Mouse (Mus musculus): ENCODE data around the gene Ndfip2. TPM values are rescaled to one million over a fixed set of nuclear protein-coding genes. Genes with fewer than 3 reads are reported as not detected.
A peak's percentile ranks its signal among the peaks of the same experiment; 100 is the strongest.

Ndfip2 gene
- polyA plus RNA-seq, 1 experiment from 2014 or later, result 78.6 TPM

DNA sequence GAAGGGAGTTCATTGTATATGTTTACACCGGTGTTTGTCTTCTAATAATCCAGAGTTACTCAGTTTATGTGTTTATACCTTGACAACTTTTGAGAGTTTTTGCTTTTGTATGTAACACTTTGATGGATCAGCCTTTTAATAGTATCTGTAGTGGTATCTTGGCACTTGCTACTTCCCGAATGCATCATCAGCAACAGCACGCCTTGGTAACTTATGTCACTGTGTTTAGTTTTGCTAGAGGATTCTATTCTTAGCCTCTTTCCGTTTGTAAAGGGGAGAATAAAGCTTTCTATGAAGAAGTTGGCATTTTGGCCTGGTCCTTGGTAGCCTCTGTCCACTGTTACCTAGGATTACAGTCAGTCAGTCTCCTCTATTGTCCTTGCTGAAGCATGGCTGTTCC, 14.2 kb downstream of the Ndfip2 start:
- Histone ChIP-seq H3K4me3 (replicated peaks; ENCODE audit: low read length) (no peak overlapping the region), H3K9ac (replicated peaks; ENCODE audit: low read depth, low read length) (no peak overlapping the region), H3K27ac (ENCODE audit: low read length) (no peak overlapping the region), H3K27me3 (replicated peaks; ENCODE audit: control insufficient read depth, insufficient read depth, low read length) (no peaks in the 10 kb centered on the region), H3K4me2 (ENCODE audit: low read length) (no peak overlapping the region), H3K4me1 (replicated peaks; ENCODE audit: control insufficient read depth, insufficient read depth, low read length) (no peaks in the 10 kb centered on the region), H3K36me3 (ENCODE audit: control insufficient read depth, insufficient read depth) (no peaks in the 10 kb centered on the region), H3K9me3 (ENCODE audit: control insufficient read depth, low read length) (no peaks in the 10 kb centered on the region)
- 78% methylated on average over 4 of the region's 4 CpGs for WGBS
- ATAC-seq, result no peak

DNA sequence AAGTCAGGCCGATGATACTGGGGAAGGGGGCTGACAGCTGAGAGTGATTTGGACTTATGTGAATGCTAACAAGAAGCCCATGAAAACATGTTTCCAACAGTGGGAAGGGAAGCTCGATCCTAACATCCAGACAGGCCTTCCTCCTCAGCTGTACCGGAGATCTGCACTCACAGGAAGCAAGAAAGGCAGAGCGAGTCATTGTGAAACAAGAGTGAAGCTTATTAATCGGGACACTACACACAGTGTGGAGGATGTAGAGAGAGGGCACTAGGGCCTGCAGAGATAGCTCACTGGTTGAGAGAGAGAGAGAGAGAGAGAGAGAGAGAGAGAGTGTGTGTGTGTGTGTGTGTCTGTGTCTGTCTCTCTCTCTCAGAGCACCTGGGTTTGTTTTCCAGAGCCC, 16.8 kb downstream of the Ndfip2 start:
- no peak for ATAC-seq
- Histone ChIP-seq H3K4me2 (ENCODE audit: low read length) (no peak overlapping the region), H3K9ac (replicated peaks; ENCODE audit: low read depth, low read length) (no peak overlapping the region), H3K4me1 (replicated peaks; ENCODE audit: control insufficient read depth, insufficient read depth, low read length) (no peaks in the 10 kb centered on the region), H3K27me3 (replicated peaks; ENCODE audit: control insufficient read depth, insufficient read depth, low read length) (no peaks in the 10 kb centered on the region), H3K9me3 (ENCODE audit: control insufficient read depth, low read length) (no peaks in the 10 kb centered on the region), H3K27ac (ENCODE audit: low read length) (no peak overlapping the region), H3K36me3 (ENCODE audit: control insufficient read depth, insufficient read depth) (no peaks in the 10 kb centered on the region), H3K4me3 (replicated peaks; ENCODE audit: low read length) (no peak overlapping the region)
- 76% methylated on average over 5 of the region's 5 CpGs for WGBS

DNA sequence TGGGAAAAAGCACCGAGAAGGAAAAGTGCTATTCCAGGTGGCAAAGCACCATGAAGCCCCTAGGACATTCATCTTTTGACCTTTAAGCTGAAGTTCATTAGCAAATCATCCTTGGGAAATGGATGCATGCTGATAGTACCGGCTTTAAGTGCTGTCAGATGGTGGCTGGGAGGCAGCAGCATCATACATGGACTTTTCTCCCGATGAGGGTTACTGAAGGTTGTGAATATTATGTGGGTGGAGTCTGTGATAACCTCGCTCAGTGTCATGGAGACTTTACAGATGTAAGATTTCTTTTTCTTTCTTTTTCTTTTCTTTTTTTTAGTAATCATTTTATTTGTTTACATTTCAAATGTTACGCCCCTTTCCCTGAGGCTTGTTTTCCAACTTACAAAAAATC, 18.9 kb downstream of the Ndfip2 start:
- no peaks in the 10 kb centered on the region for H3K36me3 ChIP-seq (ENCODE audit: control insufficient read depth, insufficient read depth)
- ATAC-seq, result no peak
- no peak overlapping the region for H3K4me2 ChIP-seq (ENCODE audit: low read length)
- H3K4me3 ChIP-seq (replicated peaks; ENCODE audit: low read length), result no peak overlapping the region
- no peaks in the 10 kb centered on the region for H3K4me1 ChIP-seq (replicated peaks; ENCODE audit: control insufficient read depth, insufficient read depth, low read length)
- WGBS, result 85% methylated on average over 5 of the region's 5 CpGs
- H3K9ac ChIP-seq (replicated peaks; ENCODE audit: low read depth, low read length), result no peak overlapping the region
- no peaks in the 10 kb centered on the region for H3K9me3 ChIP-seq (ENCODE audit: control insufficient read depth, low read length)
- no peak overlapping the region for H3K27ac ChIP-seq (ENCODE audit: low read length)
- no peaks in the 10 kb centered on the region for H3K27me3 ChIP-seq (replicated peaks; ENCODE audit: control insufficient read depth, insufficient read depth, low read length)

DNA sequence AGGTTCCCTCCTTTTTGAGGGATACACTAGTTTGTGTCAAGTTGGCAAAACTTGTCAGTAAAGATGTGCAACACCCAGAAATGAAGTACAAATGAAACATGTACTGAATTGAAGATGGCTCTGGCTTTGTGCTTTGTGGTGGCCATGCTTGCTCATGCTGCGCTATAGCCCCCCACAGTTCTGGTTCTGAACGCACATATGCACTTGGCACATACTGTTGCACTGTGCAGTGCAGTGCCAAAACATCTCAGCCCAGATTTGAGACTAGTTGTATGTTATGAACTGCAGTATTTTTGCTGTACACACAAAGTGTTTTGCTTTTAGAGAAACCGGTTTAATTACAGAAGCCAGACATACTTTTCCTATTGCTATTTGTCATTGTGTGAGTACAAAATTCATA, 25.7 kb downstream of the Ndfip2 start:
- 80% methylated on average over 3 of the region's 3 CpGs for WGBS
- Histone ChIP-seq H3K27ac (ENCODE audit: low read length) (no peak overlapping the region), H3K4me3 (replicated peaks; ENCODE audit: low read length) (no peak overlapping the region), H3K4me1 (replicated peaks; ENCODE audit: control insufficient read depth, insufficient read depth, low read length) (no peaks in the 10 kb centered on the region), H3K9ac (replicated peaks; ENCODE audit: low read depth, low read length) (no peak overlapping the region), H3K4me2 (ENCODE audit: low read length) (no peak overlapping the region), H3K9me3 (ENCODE audit: control insufficient read depth, low read length) (no peaks in the 10 kb centered on the region), H3K36me3 (ENCODE audit: control insufficient read depth, insufficient read depth) (no peaks in the 10 kb centered on the region), H3K27me3 (replicated peaks; ENCODE audit: control insufficient read depth, insufficient read depth, low read length) (no peaks in the 10 kb centered on the region)
- 0 out of 2 replicates have a peak, but pooled peaks have one; percentile 54 for ATAC-seq

DNA sequence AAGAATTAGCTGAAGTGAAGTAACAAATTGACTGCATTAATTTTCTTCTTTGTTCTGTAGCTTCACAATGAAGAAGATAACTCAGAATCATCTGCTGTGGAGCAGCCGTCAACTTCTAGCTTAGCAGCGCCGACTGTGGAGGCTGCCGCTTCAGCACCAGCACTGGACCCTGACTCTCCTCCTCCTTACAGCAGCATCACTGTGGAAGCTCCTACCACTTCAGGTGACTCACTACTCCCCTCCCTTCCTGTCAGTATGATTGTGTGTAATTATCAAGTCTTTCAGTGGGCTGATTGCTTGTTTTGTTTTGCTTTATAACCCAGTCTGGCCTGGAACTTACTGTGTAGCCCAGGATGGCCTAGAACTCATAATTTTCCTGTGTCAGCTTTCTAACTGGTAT, 29.2 kb downstream of the Ndfip2 start:
- Histone ChIP-seq H3K4me3 (replicated peaks; ENCODE audit: low read length) (no peak overlapping the region), H3K36me3 (ENCODE audit: control insufficient read depth, insufficient read depth) (no peaks in the 10 kb centered on the region), H3K27me3 (replicated peaks; ENCODE audit: control insufficient read depth, insufficient read depth, low read length) (no peaks in the 10 kb centered on the region), H3K4me1 (replicated peaks; ENCODE audit: control insufficient read depth, insufficient read depth, low read length) (no peaks in the 10 kb centered on the region), H3K9ac (replicated peaks; ENCODE audit: low read depth, low read length) (no peak overlapping the region), H3K4me2 (ENCODE audit: low read length) (no peak overlapping the region), H3K27ac (ENCODE audit: low read length) (no peak overlapping the region), H3K9me3 (ENCODE audit: control insufficient read depth, low read length) (no peaks in the 10 kb centered on the region)
- 92% methylated on average over 4 of the region's 4 CpGs for WGBS
- ATAC-seq, result no peak

DNA sequence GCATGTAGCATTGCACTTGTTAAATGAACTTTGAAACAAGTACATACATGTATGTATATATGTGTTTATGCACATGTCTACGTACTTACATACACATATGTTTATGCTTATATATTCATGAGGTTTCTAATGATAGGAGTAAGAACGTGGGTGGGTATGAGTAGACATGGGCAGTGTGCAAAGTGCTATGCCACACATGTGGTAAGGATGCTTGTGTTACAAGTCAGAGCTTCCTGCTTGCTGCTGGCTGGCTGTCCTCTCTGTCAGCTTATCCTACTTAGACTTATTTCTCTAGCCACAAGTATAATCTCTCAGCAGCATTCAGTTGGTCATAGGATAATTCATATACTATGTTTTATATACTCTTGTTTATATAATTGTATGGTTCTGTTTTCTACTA, 29.6 kb downstream of the Ndfip2 start:
- Histone ChIP-seq H3K9ac (replicated peaks; ENCODE audit: low read depth, low read length) (no peak overlapping the region), H3K4me3 (replicated peaks; ENCODE audit: low read length) (no peak overlapping the region), H3K4me2 (ENCODE audit: low read length) (no peak overlapping the region), H3K9me3 (ENCODE audit: control insufficient read depth, low read length) (no peaks in the 10 kb centered on the region), H3K36me3 (ENCODE audit: control insufficient read depth, insufficient read depth) (no peaks in the 10 kb centered on the region), H3K27ac (ENCODE audit: low read length) (no peak overlapping the region), H3K27me3 (replicated peaks; ENCODE audit: control insufficient read depth, insufficient read depth, low read length) (no peaks in the 10 kb centered on the region), H3K4me1 (replicated peaks; ENCODE audit: control insufficient read depth, insufficient read depth, low read length) (no peaks in the 10 kb centered on the region)
- ATAC-seq, result no peak
- 94% methylated on average over 2 of the region's 2 CpGs for WGBS

DNA sequence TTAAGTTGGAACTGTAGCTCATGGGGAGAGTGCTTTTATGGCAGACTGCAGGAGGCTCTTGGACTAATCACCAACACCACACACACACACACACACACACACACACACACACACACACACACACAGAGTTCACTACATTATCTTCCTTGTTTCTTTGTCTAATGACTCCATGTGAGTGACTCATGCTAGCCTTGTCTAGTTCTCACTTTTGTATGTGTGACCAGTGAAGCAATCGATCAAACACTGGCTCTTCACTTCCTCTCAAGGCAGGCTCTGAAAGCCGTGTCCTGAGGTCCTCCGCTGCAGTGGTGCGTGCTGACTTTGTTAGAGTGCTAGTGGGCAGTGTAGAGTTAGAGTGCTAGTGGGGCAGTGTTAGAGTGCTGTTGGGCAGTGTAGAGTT, 30.2 kb downstream of the Ndfip2 start:
- no peaks in the 10 kb centered on the region for H3K4me1 ChIP-seq (replicated peaks; ENCODE audit: control insufficient read depth, insufficient read depth, low read length)
- no peaks in the 10 kb centered on the region for H3K36me3 ChIP-seq (ENCODE audit: control insufficient read depth, insufficient read depth)
- WGBS, result 96% methylated on average over 4 of the region's 4 CpGs
- H3K4me2 ChIP-seq (ENCODE audit: low read length), result no peak overlapping the region
- H3K9ac ChIP-seq (replicated peaks; ENCODE audit: low read depth, low read length), result no peak overlapping the region
- ATAC-seq, result no peak
- no peaks in the 10 kb centered on the region for H3K9me3 ChIP-seq (ENCODE audit: control insufficient read depth, low read length)
- H3K27ac ChIP-seq (ENCODE audit: low read length), result no peak overlapping the region
- no peaks in the 10 kb centered on the region for H3K27me3 ChIP-seq (replicated peaks; ENCODE audit: control insufficient read depth, insufficient read depth, low read length)
- no peak overlapping the region for H3K4me3 ChIP-seq (replicated peaks; ENCODE audit: low read length)

DNA sequence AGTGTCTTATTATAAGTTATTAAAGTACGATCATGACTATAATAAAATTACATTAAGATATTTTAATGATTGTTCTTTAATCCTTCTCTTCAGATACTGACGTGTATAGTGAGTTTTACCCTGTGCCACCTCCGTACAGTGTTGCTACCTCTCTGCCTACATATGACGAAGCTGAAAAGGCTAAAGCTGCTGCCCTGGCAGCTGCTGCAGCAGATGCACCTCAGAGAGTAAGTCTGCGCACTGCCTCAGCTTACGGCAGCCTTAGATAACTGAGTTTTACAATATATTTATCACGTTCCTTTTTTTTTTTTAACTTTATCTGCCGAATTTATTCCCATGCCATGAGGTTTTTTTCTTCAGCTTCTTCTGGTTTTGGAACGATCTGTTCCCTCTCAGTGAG, 33.8 kb downstream of the Ndfip2 start:
- Histone ChIP-seq H3K9me3 (ENCODE audit: control insufficient read depth, low read length) (no peaks in the 10 kb centered on the region), H3K9ac (replicated peaks; ENCODE audit: low read depth, low read length) (no peak overlapping the region), H3K27ac (ENCODE audit: low read length) (no peak overlapping the region)

DNA sequence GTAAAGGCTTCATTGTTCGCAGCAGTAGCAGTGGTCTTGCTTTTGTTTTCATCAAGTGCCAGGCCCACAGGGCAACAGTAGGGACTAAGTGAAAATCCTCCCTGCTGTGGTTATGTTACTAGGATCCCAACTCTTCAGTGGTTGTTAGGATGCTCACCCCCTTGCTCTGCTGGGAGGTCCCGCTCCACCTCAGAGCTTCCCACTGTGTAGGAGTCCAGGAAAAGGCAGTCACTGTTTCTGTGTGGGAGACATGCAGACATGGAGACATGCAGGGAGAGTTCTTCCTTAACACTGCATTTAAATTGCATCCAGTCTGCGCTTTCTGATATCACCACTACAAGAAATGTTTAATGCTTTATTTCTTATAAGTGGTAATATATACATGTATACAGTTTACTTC, 35.4 kb downstream of the Ndfip2 start:
- no peaks in the 10 kb centered on the region for H3K36me3 ChIP-seq (ENCODE audit: control insufficient read depth, insufficient read depth)
- WGBS, result 87% methylated on average over 3 of the region's 3 CpGs
- H3K4me1 ChIP-seq (replicated peaks; ENCODE audit: control insufficient read depth, insufficient read depth, low read length), result no peaks in the 10 kb centered on the region
- no peak overlapping the region for H3K9ac ChIP-seq (replicated peaks; ENCODE audit: low read depth, low read length)
- H3K9me3 ChIP-seq (ENCODE audit: control insufficient read depth, low read length), result no peaks in the 10 kb centered on the region
- no peak overlapping the region for H3K4me3 ChIP-seq (replicated peaks; ENCODE audit: low read length)
- H3K27me3 ChIP-seq (replicated peaks; ENCODE audit: control insufficient read depth, insufficient read depth, low read length), result no peaks in the 10 kb centered on the region
- no peak overlapping the region for H3K27ac ChIP-seq (ENCODE audit: low read length)
- H3K4me2 ChIP-seq (ENCODE audit: low read length), result no peak overlapping the region
- ATAC-seq, result no peak

More for the DNA sequence above, 33.8 kb downstream of the Ndfip2 start:
- Histone ChIP-seq H3K4me1 (replicated peaks; ENCODE audit: control insufficient read depth, insufficient read depth, low read length) (no peaks in the 10 kb centered on the region), H3K4me2 (ENCODE audit: low read length) (no peak overlapping the region), H3K4me3 (replicated peaks; ENCODE audit: low read length) (no peak overlapping the region), H3K27me3 (replicated peaks; ENCODE audit: control insufficient read depth, insufficient read depth, low read length) (no peaks in the 10 kb centered on the region), H3K36me3 (ENCODE audit: control insufficient read depth, insufficient read depth) (no peaks in the 10 kb centered on the region)
- no peak for ATAC-seq
- 90% methylated on average over 9 of the region's 9 CpGs for WGBS

DNA sequence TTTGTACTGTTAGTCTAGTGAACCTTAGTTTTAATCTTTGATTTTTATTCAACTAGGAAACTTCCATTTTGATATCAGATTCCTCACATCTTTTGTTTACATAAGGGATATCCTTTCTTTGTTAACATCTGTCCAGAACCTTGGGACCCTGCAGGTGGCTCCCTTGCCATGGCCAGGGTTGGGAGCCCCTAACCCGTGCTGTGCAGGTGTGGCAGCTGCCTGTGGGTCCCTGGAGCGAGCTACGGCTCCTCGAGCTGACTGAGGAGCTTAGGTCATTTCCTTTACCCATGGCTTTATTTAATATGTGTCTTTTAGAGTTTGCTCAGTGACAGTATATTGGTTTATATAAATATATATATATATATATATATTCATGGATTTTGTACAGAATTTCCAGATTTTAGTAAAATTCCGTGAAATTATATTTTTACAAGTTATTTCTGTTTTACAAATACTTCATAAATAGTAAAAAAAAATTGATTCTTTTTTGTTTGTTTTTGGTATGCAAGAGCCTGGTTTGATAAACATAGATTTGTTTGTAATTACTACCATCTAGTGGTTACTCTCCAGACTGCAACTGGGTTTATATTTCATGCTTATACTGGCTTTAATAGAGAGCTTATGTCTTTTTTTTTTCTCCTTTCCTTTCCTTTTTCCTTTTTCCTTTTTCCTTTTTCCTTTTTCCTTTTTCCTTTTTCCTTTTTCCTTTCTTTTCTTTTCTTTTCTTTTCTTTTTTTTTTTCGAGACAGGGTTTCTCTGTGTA, 37.6 kb downstream of the Ndfip2 start:
- no peak overlapping the region for H3K4me2 ChIP-seq (ENCODE audit: low read length)
- WGBS, result 60% methylated on average over 6 of the region's 6 CpGs

More for the DNA sequence above, 37.6 kb downstream of the Ndfip2 start:
- no peak overlapping the region for H3K9ac ChIP-seq (replicated peaks; ENCODE audit: low read depth, low read length)
- no peaks in the 10 kb centered on the region for H3K4me1 ChIP-seq (replicated peaks; ENCODE audit: control insufficient read depth, insufficient read depth, low read length)
- H3K36me3 ChIP-seq (ENCODE audit: control insufficient read depth, insufficient read depth), result no peaks in the 10 kb centered on the region
- H3K27ac ChIP-seq (ENCODE audit: low read length), result no peak overlapping the region
- ATAC-seq, result peak; percentile 61
- no peaks in the 10 kb centered on the region for H3K27me3 ChIP-seq (replicated peaks; ENCODE audit: control insufficient read depth, insufficient read depth, low read length)
- H3K4me3 ChIP-seq (replicated peaks; ENCODE audit: low read length), result no peak overlapping the region
- no peaks in the 10 kb centered on the region for H3K9me3 ChIP-seq (ENCODE audit: control insufficient read depth, low read length)
